Mouse (Mus musculus) olfactory bulb, adult 2 months (tissue): Measurements from ENCODE around the gene Capn9.

ENCODE experiments used
- CTCF ChIP-seq: fragments of 200-500 bp; IDR thresholded peaks from 2 replicates; pipeline ENCODE4 v1.5.1; 2012; ENCODE audit warnings: low read depth, mild to moderate bottlenecking, low read length, moderate library complexity; ENCODE audit not compliant: insufficient read depth
- POLR2A ChIP-seq: fragments of 200-500 bp; IDR thresholded peaks from 2 replicates; pipeline ENCODE4 v1.6.1; 2012; ENCODE audit warnings: mild to moderate bottlenecking, low read depth, low read length, moderate library complexity; ENCODE audit not compliant: insufficient read depth

DNA sequence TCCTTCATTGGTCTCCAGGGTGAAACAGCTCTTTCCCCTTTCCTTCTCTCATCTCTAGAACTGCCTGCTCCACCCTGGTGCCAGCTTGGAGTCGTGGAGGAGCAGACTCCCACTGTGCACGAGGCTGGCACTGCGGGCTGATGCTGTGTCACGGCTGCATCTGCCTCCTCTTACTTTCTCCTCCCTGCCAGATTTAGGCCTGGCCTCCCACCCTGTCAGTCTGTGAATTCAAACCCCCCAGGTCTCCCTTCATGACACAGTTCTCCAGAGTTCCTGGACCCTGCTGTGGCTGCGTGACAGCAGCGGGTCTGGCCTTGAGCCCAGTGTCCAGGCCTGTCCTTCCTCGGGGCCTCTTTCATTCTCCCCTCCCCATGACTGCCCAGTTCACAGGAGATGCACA, 45.4 kb upstream of the Capn9 start:
- TF ChIP-seq CTCF (no peak), POLR2A (no peak)
